Mouse (Mus musculus): Measurements from ENCODE around the gene Olfr1423.

DNA sequence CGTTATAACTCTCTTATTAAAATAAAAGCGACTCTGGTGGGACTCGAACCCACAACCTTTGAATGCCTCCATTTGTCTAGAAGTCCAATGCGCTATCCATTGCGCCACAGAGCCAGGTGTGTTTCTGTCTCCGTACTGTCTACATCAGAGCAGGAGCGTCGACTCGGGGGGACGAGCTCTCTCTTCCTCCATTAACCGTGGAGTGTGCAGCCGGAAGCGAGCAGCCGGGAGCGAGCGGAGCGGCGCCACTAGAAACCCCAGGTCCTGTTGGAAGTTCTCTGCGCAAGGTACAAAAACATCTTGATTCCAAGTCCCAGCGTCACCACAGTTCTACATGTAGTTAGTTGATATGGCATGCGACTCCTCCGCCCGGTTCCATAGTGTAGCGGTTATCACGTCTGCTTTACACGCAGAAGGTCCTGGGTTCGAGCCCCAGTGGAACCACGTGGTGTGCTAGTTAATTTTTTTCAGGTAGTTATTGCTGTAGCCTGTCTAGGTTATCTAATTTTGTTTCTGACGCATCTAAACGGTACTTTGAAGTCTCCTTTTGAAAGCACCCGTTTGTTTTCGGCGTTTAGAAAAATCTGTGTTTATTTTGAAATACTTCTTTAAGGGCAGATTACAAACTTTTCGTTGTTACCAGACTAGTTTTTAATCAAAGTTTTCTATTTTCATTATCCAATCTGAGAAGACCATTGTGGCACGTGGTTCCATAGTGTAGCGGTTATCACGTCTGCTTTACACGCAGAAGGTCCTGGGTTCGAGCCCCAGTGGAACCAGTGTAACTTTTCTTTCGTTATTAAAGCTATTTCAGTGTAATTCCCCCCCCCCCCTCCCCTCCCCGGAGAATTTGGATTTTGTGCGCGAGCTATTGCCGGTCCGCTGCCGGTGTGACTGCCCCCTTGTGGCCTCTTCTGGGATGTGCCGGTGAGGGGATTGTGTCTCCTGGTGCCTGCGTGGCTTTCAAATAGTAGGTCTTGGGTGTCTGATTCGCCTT, 29.3 kb downstream of the Olfr1423 start:
- no peak for TF ChIP-seq GATA1 (IDR thresholded peaks at IDR 0.05; ENCODE audit: low read length)
- no peak for TF ChIP-seq TAL1 (IDR thresholded peaks at IDR 0.05; ENCODE audit: low read length)

All from erythroblast, embryonic 14.5 days (primary cell).